Mouse (Mus musculus) cerebellum, postnatal 25 days (tissue): Measurements from ENCODE around the gene Coa7.

Experiments
- DNase-seq, 2 experiments: peaks; one replicate each; pipeline ENCODE4 v3.0.0; 2021; ENCODE audit warnings: mixed read lengths in 2 of 2

Gene Coa7

DNA sequence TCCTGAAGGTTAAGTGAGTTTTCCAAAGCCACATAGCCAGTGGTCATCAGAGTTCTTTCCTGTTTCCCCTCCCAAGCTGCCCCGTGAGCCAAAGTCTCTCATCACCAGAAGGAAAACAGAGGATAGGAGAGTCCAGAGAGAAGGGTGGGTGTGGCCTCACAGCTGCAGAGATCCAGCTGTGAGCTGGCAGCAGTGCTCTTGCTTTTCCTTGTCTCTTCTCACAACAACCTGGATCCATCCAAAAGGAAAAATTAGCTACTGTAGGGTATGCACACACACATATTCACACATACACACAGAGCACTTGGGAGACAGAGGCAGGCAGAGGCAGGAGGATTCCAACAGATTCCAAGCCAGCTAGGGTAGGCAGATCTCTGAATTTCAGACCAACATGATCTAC, 58.1 kb downstream of the Coa7 start:
- no peak for DNase-seq

DNA sequence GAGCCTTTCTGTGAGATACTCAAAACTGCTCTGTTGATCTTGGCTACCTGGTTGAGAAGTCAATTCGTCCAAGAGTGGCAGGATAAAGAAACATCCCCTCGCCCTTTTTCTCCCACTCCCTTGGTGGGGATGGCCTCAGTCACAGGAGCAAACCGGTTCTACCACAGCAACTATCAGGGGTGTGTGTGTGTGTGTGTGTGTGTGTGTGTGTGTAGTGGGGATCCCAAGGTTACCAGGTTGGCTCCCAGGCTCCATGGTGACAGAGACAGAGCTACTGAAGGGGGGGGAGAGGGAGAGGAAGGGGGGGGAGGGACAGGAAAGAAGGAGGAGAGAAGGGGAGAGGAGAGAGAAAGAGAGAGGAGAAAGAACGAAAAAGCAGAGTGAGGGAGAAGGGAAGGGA, 59.2 kb downstream of the Coa7 start:
- no peak for DNase-seq

DNA sequence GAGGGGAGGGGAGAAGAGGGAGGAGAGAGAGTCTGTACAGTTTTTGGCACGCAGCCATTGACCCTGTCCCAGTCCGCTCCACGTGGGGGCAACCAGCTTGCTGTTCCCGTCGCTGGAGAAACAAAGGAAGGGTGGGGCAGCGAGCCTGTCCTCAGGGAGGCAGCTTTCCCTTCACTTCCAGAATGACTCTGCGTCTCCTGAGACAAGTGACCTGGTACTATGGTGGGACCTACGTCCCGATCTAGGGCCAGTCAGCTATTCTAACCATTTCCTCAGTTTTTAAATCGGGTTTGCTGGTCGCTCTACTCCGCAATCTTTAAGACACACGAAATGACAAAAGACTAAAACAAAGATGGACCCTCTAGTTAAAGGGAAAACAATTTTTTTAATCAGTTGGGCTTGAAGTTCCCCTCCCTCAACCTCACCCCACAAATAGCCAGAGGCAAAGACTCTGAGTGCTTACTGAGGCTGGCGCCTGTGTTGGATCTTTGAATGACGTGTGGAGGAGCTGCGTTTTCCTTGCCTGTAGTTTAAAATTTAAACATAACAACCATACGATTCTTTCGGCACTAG, 59.8 kb downstream of the Coa7 start:
- peak; percentile 50 to 68 for DNase-seq

DNA sequence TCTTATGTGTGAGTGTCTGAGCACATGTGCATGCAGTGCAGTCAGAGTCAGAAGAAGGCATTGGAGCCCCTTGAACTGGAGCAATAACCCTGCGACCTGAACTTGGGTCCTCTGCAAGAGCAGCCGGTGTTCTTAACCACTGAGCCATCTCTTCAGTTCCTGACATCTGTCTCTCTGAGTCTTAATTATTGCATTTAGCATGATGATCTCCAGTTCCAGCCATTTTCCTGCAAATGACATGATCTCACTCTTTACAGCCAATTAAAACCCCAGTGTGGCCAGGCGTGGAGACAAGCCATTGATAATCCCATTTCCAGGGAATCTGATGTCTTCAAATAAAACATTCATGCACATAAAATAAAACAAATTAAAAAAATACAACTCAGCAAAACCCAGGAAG, 60.8 kb downstream of the Coa7 start:
- no peak for DNase-seq

DNA sequence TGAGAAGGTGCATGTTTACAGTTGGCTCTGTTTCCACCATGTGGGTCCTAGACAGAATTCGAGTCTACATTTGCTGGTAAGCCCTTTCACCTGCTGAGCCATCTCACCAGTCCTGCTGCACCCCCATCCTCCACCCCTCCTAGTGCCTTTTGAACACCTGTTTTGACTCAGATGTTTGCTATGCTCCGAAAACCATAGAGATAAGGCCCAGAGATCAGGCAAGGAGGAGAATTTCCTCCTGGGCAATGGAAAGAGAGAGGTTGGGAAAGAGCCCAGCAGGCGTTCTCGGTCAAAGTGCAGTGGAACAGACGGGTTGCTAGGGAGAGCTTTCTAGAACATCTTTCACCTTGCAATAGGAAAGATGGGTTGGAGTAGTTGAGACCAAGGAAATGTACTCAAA, 63.2 kb downstream of the Coa7 start:
- no peak for DNase-seq
